Mouse (Mus musculus) heart, postnatal 0 days (tissue): ENCODE results near the gene Scd4.

Experiments
- CTCF ChIP-seq: IDR thresholded peaks from 2 replicates; pipeline ENCODE4 v1.5.1; 2016; ENCODE audit warnings: antibody characterized with exemption, control low read depth, low read depth
- EP300 ChIP-seq: IDR thresholded peaks from 2 replicates; pipeline ENCODE4 v1.6.1; 2016; ENCODE audit warnings: antibody characterized with exemption, low read depth

DNA sequence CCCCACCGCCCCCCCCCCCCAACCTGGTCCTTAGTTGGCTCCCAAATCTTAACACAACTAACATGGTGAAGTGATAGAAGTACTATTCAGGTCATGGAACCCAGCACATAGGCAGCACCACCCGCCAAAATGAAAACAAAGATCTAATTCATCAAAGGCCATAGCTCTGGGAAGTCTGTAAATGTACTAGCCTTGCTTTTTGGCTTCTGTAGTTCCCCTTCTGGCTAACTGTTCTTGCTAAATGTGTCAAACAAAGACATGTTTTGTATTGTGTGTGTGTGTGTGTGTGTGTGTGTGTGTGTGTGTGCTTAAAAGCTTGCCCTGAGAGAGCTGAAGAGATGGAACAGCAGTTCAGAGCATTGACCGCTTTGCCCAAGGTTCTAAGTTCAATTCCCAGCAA, 19.8 kb upstream of the Scd4 start:
- TF ChIP-seq CTCF (no peak), EP300 (no peak)
